Mouse (Mus musculus) forebrain, embryonic 13.5 days (tissue): ENCODE data around the gene Zfp523. TPM values are rescaled to one million over a fixed set of nuclear protein-coding genes. Genes with fewer than 3 reads are reported as not detected.

Experiments used
- ATAC-seq: fragments of 200-750 bp; cut with Nextera tagmentation; 2 replicates; pipeline ENCODE4 v1.8.0; 2017
- H3K27ac ChIP-seq: fragments of 300-500 bp; sonication (generic); 2 replicates; pipeline ENCODE4 v1.5.1; 2015; ENCODE audit warnings: inconsistent platforms, mild to moderate bottlenecking, moderate library complexity
- H3K27me3 ChIP-seq: fragments of 300-500 bp; sonication (generic); 2 replicates; pipeline ENCODE4 v1.6.1; 2015; ENCODE audit warnings: mild to moderate bottlenecking, inconsistent platforms
- H3K36me3 ChIP-seq: fragments of 300-500 bp; sonication (generic); 2 replicates; pipeline ENCODE4 v1.6.1; 2015; ENCODE audit warnings: mild to moderate bottlenecking, inconsistent platforms; ENCODE audit not compliant: poor library complexity, severe bottlenecking
- H3K4me1 ChIP-seq: fragments of 300-500 bp; sonication (generic); 2 replicates; pipeline ENCODE4 v1.6.1; 2015; ENCODE audit warnings: inconsistent platforms
- H3K4me2 ChIP-seq: fragments of 300-500 bp; sonication (generic); 2 replicates; pipeline ENCODE4 v1.6.1; 2015; ENCODE audit warnings: inconsistent platforms, mild to moderate bottlenecking, moderate library complexity
- H3K4me3 ChIP-seq: fragments of 300-500 bp; sonication (generic); 2 replicates; pipeline ENCODE4 v1.5.1; 2015; ENCODE audit warnings: mild to moderate bottlenecking, inconsistent platforms
- H3K9ac ChIP-seq: fragments of 300-500 bp; sonication (generic); 2 replicates; pipeline ENCODE4 v1.6.1; 2015; ENCODE audit warnings: mild to moderate bottlenecking, inconsistent platforms
- H3K9me3 ChIP-seq: fragments of 300-500 bp; sonication (generic); replicated peaks from 2 replicates; pipeline ENCODE4 v1.6.1; 2016; ENCODE audit warnings: inconsistent platforms
- WGBS: fragments of 180-500 bp; shearing (Covaris S2); methylation state at CpG from one replicate; pipeline ENCODE4 v1.1.7; 2015; 5-methylcytosine and 5-hydroxymethylcytosine counted together
- polyA plus RNA-seq: library from polyadenylated mRNA; unstranded; fragments of >200 nt; fragmentation: Nextera tagmentation; extraction: Ambion mirVana; gene quantifications from 2 replicates; pipeline ENCODE4 v1.2.1, GENCODE M21; 2015

Zfp523 gene
- polyA plus RNA-seq, 1 experiment from 2014 or later: 32.7 TPM

- Histone ChIP-seq H3K36me3 (no peaks in the 10 kb centered on the region), H3K27ac (peak within 1 kb of the TSS; percentile 88), H3K27me3 (peaks cover 15% of the 10 kb centered on the region), H3K9ac (peak within 1 kb of the TSS; percentile 86), H3K4me2 (peak within 1 kb of the TSS; percentile 89), H3K4me3 (peak within 1 kb of the TSS; percentile 71), H3K4me1 (peaks cover 60% of the 10 kb centered on the region), H3K9me3 (no peaks in the 10 kb centered on the region)
- ATAC-seq: peak; percentile 59
- under 1% methylated on average over 69 of the region's 97 CpGs for WGBS
These were observed 34.9 kb upstream of the Zfp523 start, which contains the start of gene Scube3 for GRCm38 (mm10) chr17:28141771-28142699. Gene Scube3, plus strand, starts transcription at chr17:28142141.

- H3K27me3 ChIP-seq: peaks cover 15% of the 10 kb centered on the region
- H3K27ac ChIP-seq: peak overlapping the region; percentile 88
- peak; percentile 3; the same call in 1 of the 2 replicates for ATAC-seq
- H3K4me2 ChIP-seq: peak overlapping the region; percentile 89
- H3K36me3 ChIP-seq: no peaks in the 10 kb centered on the region
- WGBS: 1% methylated on average over 32 of the region's 33 CpGs
- H3K9me3 ChIP-seq: no peaks in the 10 kb centered on the region
- H3K4me1 ChIP-seq: peaks cover 66% of the 10 kb centered on the region
- H3K4me3 ChIP-seq: peak overlapping the region; percentile 71
- peak overlapping the region; percentile 86 for H3K9ac ChIP-seq
These were observed 34.0 kb upstream of the Zfp523 start for GRCm38 (mm10) chr17:28142700-28143610.

GRCm38 (mm10) chr17:28143751-28144150 lies 33.2 kb upstream of the Zfp523 start:
- WGBS: 2% methylated on average over 9 of the region's 9 CpGs
- no peak overlapping the region for H3K27ac ChIP-seq
- ATAC-seq: no peak
- H3K36me3 ChIP-seq: no peaks in the 10 kb centered on the region
- H3K4me3 ChIP-seq: peak overlapping the region; percentile 71
- peaks cover 15% of the 10 kb centered on the region for H3K27me3 ChIP-seq
- no peaks in the 10 kb centered on the region for H3K9me3 ChIP-seq
- H3K4me1 ChIP-seq: peaks cover 66% of the 10 kb centered on the region
- H3K9ac ChIP-seq: peak overlapping the region; percentile 55; the same call in 1 of the 2 replicates
- H3K4me2 ChIP-seq: peak overlapping the region; percentile 89

GRCm38 (mm10) chr17:28144241-28144640 lies 32.7 kb upstream of the Zfp523 start:
- ATAC-seq: no peak
- WGBS: 11% methylated on average over 6 of the region's 6 CpGs
- H3K27ac ChIP-seq: no peak overlapping the region

GRCm38 (mm10) chr17:28148288-28148687 lies 28.6 kb upstream of the Zfp523 start:
- H3K4me1 ChIP-seq: peaks cover 50% of the 10 kb centered on the region
- peaks cover 1% of the 10 kb centered on the region; the same call in 1 of the 2 replicates for H3K36me3 ChIP-seq
- no peak overlapping the region for H3K4me3 ChIP-seq
- no peak overlapping the region for H3K9ac ChIP-seq
- ATAC-seq: no peak
- peaks cover 8% of the 10 kb centered on the region; the same call in 1 of the 2 replicates for H3K27me3 ChIP-seq
- WGBS: 83% methylated on average over 3 of the region's 3 CpGs
- no peak overlapping the region for H3K4me2 ChIP-seq
- no peaks in the 10 kb centered on the region for H3K9me3 ChIP-seq
- no peak overlapping the region for H3K27ac ChIP-seq

More at GRCm38 (mm10) chr17:28144241-28144640, 32.7 kb upstream of the Zfp523 start:
- Histone ChIP-seq H3K27me3 (peaks cover 15% of the 10 kb centered on the region), H3K4me3 (peak overlapping the region; percentile 71), H3K36me3 (no peaks in the 10 kb centered on the region), H3K9me3 (no peaks in the 10 kb centered on the region), H3K4me1 (peaks cover 68% of the 10 kb centered on the region), H3K9ac (peak overlapping the region; percentile 55), H3K4me2 (peak overlapping the region; percentile 89)

GRCm38 (mm10) chr17:28149734-28150133 lies 27.2 kb upstream of the Zfp523 start:
- H3K9ac ChIP-seq: no peak overlapping the region
- H3K27ac ChIP-seq: no peak overlapping the region
- peaks cover 36% of the 10 kb centered on the region for H3K4me1 ChIP-seq
- H3K27me3 ChIP-seq: no peaks in the 10 kb centered on the region
- 62% methylated on average over 8 of the region's 8 CpGs for WGBS
- no peak for ATAC-seq
- no peak overlapping the region for H3K4me3 ChIP-seq
- H3K9me3 ChIP-seq: no peaks in the 10 kb centered on the region
- H3K4me2 ChIP-seq: no peak overlapping the region
- H3K36me3 ChIP-seq: peaks cover 6% of the 10 kb centered on the region; the same call in 1 of the 2 replicates

GRCm38 (mm10) chr17:28150456-28150855 lies 26.5 kb upstream of the Zfp523 start:
- no peak for ATAC-seq
- no peak overlapping the region for H3K9ac ChIP-seq
- no peak overlapping the region for H3K4me3 ChIP-seq
- no peaks in the 10 kb centered on the region for H3K27me3 ChIP-seq
- H3K4me2 ChIP-seq: no peak overlapping the region
- WGBS: 71% methylated on average over 12 of the region's 12 CpGs
- no peak overlapping the region for H3K27ac ChIP-seq
- no peaks in the 10 kb centered on the region for H3K9me3 ChIP-seq
- H3K4me1 ChIP-seq: peaks cover 30% of the 10 kb centered on the region
- peaks cover 11% of the 10 kb centered on the region; the same call in 1 of the 2 replicates for H3K36me3 ChIP-seq

- Histone ChIP-seq H3K36me3 (peaks cover 14% of the 10 kb centered on the region), H3K27ac (no peak overlapping the region), H3K4me2 (no peak overlapping the region), H3K9ac (no peak overlapping the region), H3K27me3 (no peaks in the 10 kb centered on the region), H3K4me3 (no peak overlapping the region), H3K9me3 (no peaks in the 10 kb centered on the region), H3K4me1 (peaks cover 10% of the 10 kb centered on the region)
- no peak for ATAC-seq
- 85% methylated on average over 6 of the region's 6 CpGs for WGBS
These were observed 23.8 kb upstream of the Zfp523 start for GRCm38 (mm10) chr17:28153095-28153494.

- no peak overlapping the region for H3K9ac ChIP-seq
- H3K4me1 ChIP-seq: peaks cover 7% of the 10 kb centered on the region; the same call in 1 of the 2 replicates
- H3K4me3 ChIP-seq: no peak overlapping the region
- peaks cover 14% of the 10 kb centered on the region for H3K36me3 ChIP-seq
- no peaks in the 10 kb centered on the region for H3K27me3 ChIP-seq
- no peak overlapping the region for H3K27ac ChIP-seq
- H3K4me2 ChIP-seq: no peak overlapping the region
- no peaks in the 10 kb centered on the region for H3K9me3 ChIP-seq
- WGBS: 91% methylated on average over 8 of the region's 8 CpGs
- no peak for ATAC-seq
These were observed 22.0 kb upstream of the Zfp523 start for GRCm38 (mm10) chr17:28154970-28155369.

- Histone ChIP-seq H3K4me2 (no peak overlapping the region), H3K9me3 (no peaks in the 10 kb centered on the region), H3K4me1 (peaks cover 6% of the 10 kb centered on the region; the same call in 1 of the 2 replicates), H3K27me3 (no peaks in the 10 kb centered on the region), H3K27ac (no peak overlapping the region), H3K4me3 (no peak overlapping the region), H3K36me3 (peaks cover 37% of the 10 kb centered on the region), H3K9ac (peak overlapping the region; percentile 12; the same call in 1 of the 2 replicates)
- WGBS: 33% methylated on average over 10 of the region's 10 CpGs
- no peak for ATAC-seq
These were observed 16.6 kb upstream of the Zfp523 start for GRCm38 (mm10) chr17:28160361-28160760.

- Histone ChIP-seq H3K36me3 (peaks cover 44% of the 10 kb centered on the region), H3K9me3 (no peaks in the 10 kb centered on the region), H3K9ac (peak overlapping the region; percentile 40; the same call in 1 of the 2 replicates), H3K4me1 (peaks cover 6% of the 10 kb centered on the region; the same call in 1 of the 2 replicates), H3K27me3 (no peaks in the 10 kb centered on the region), H3K4me2 (no peak overlapping the region), H3K4me3 (no peak overlapping the region), H3K27ac (no peak overlapping the region)
- ATAC-seq: no peak
- WGBS: 25% methylated on average over 11 of the region's 11 CpGs
These were observed 15.5 kb upstream of the Zfp523 start for GRCm38 (mm10) chr17:28161310-28161881.
